Mouse (Mus musculus) testis, adult 2 months (tissue): ENCODE measurements around the gene H2-Ab1. TPM values are rescaled to one million over a fixed set of nuclear protein-coding genes. Genes with fewer than 3 reads are reported as not detected.

Source experiments
- H3K27ac ChIP-seq: fragments of 200-500 bp; 2 replicates; pipeline ENCODE4 v1.5.1; 2012; ENCODE audit warnings: low read depth, low read length; ENCODE audit not compliant: control insufficient read depth, insufficient read depth
- H3K27me3 ChIP-seq: fragments of 200-500 bp; 2 replicates; pipeline ENCODE4 v1.6.1; 2012; ENCODE audit warnings: mild to moderate bottlenecking, low read length, moderate library complexity; ENCODE audit not compliant: control insufficient read depth, insufficient read depth
- H3K36me3 ChIP-seq: fragments of 200-500 bp; 2 replicates; pipeline ENCODE4 v1.6.1; 2012; ENCODE audit warnings: mild to moderate bottlenecking, low read length; ENCODE audit not compliant: control insufficient read depth, insufficient read depth
- H3K4me1 ChIP-seq: fragments of 200-500 bp; 2 replicates; pipeline ENCODE4 v1.6.1; 2012; ENCODE audit warnings: low read length; ENCODE audit not compliant: control insufficient read depth, insufficient read depth
- H3K4me3 ChIP-seq: fragments of 200-500 bp; 2 replicates; pipeline ENCODE4 v1.5.1; 2012; ENCODE audit warnings: low read depth, mild to moderate bottlenecking, low read length, moderate library complexity, mixed read lengths; ENCODE audit not compliant: control insufficient read depth
- CTCF ChIP-seq: fragments of 200-500 bp; IDR thresholded peaks from 2 replicates; pipeline ENCODE4 v1.5.1; 2012; ENCODE audit warnings: low read depth, mild to moderate bottlenecking, inconsistent platforms, low read length, moderate library complexity; ENCODE audit not compliant: control insufficient read depth, insufficient read depth, insufficient replicate concordance
- POLR2A ChIP-seq: fragments of 200-500 bp; IDR thresholded peaks from 2 replicates; pipeline ENCODE4 v1.6.1; 2012; ENCODE audit warnings: low read depth, mild to moderate bottlenecking, inconsistent platforms, low read length, moderate library complexity; ENCODE audit not compliant: control insufficient read depth
- polyA plus RNA-seq: library from polyadenylated mRNA; depleted of rRNA; stranded (reverse); fragments of >200 nt; gene quantifications from 2 replicates; pipeline ENCODE4 v1.2.3, GENCODE M21; 2012

Gene H2-Ab1
- polyA plus RNA-seq, 1 experiment, result 31.1 TPM

DNA sequence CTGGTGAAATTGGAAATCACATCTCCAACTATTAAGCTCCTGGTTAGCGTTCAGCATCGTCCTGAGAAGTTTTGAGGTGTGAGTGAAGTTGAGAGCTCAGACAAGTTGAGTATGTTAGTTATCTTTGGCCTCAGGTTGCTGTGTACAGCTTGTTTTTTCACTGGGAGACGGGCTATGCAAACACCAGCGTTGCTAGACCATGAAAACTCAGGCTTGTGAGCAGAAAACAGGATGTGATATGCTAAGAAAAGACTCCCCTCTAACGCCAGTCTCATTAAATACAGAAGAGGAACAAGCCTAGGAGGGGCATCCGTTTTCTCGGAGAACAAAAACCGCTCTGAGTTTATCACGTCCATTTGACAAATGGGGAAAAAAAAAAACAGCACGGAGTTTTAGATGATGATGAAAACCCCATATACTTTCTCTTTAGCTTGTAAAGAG is 17.9 kb upstream of the H2-Ab1 start:
- Histone ChIP-seq H3K27ac (no peak overlapping the region), H3K27me3 (no peaks in the 10 kb centered on the region), H3K4me1 (no peaks in the 10 kb centered on the region), H3K36me3 (no peaks in the 10 kb centered on the region), H3K4me3 (no peak overlapping the region)
- TF ChIP-seq CTCF, result no peak
- TF ChIP-seq POLR2A, result no peak

DNA sequence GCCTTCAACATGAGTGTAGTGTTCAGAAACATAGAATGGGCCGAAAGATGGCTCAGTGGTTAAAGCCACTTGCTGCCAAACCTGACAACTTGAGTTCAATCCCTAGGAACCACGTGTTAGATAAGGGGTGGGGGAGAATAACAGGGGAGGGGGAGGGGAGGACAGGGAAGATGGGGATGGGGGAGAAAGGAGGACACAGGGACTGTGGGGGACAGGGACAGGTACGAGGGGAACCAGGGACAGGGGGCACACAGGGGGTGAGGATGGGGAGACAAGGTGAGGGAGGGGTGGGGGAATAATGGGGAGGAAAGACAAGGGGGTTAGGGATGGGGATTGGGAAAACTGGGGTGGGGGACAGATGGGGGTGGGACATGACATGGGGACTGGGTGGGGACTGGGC is 17.1 kb upstream of the H2-Ab1 start:
- no peak for TF ChIP-seq POLR2A
- TF ChIP-seq CTCF, result no peak
- Histone ChIP-seq H3K4me3 (no peak overlapping the region), H3K36me3 (no peaks in the 10 kb centered on the region)

DNA sequence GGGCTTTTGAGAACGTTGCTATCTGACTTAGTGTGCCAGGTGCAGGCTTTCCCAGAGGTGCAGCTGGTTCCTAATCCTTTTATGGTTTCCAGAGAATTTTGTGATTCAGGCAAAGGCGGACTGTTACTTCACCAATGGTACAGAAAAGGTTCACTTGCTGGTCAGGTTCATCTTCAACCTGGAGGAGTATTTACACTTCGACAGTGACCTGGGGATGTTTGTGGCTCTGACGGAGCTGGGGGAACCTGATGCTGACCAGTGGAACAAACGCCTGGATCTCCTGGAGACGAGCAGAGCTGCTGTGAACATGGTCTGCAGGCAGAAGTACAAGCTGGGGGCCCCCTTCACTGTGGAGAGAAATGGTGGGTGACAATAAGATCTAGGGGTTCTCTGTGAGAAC is 16.6 kb upstream of the H2-Ab1 start:
- H3K4me3 ChIP-seq, result no peak overlapping the region
- no peak for TF ChIP-seq POLR2A
- no peak for TF ChIP-seq CTCF
- no peak overlapping the region for H3K27ac ChIP-seq
- no peaks in the 10 kb centered on the region for H3K27me3 ChIP-seq
- no peaks in the 10 kb centered on the region for H3K36me3 ChIP-seq
- H3K4me1 ChIP-seq, result no peaks in the 10 kb centered on the region

More for the DNA sequence above, 17.1 kb upstream of the H2-Ab1 start:
- Histone ChIP-seq H3K27ac (no peak overlapping the region), H3K27me3 (no peaks in the 10 kb centered on the region), H3K4me1 (no peaks in the 10 kb centered on the region)

GRCm38 (mm10) chr17:34244656-34245055 is 12.8 kb upstream of the H2-Ab1 start:
- TF ChIP-seq POLR2A (no peak), CTCF (no peak)
- no peak overlapping the region for H3K27ac ChIP-seq
- H3K36me3 ChIP-seq, result no peaks in the 10 kb centered on the region
- H3K4me3 ChIP-seq, result no peak overlapping the region
- H3K4me1 ChIP-seq, result no peaks in the 10 kb centered on the region
- H3K27me3 ChIP-seq, result no peaks in the 10 kb centered on the region

DNA sequence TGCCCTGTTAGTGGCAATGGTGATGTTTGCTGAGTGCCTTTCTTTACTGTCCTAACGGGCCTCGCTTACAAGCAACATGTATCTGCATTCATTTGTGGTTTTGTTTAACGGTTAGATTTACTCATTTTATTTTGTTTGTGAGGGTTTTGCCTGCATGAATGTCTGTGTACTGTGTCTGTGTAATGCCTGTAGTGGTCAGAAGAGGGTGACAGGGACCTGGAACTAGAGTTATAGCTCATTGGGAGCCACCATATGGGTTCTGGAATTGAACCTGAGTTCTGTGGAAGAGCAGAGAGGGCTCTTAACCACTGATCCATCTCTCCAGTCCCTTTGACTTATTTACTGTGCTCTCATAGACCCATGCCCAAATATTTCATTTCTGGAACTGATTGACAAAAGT is 10.4 kb upstream of the H2-Ab1 start:
- TF ChIP-seq POLR2A (no peak), CTCF (no peak)
- Histone ChIP-seq H3K27ac (no peak overlapping the region), H3K36me3 (no peaks in the 10 kb centered on the region), H3K27me3 (no peaks in the 10 kb centered on the region), H3K4me1 (no peaks in the 10 kb centered on the region), H3K4me3 (no peak overlapping the region)

- H3K36me3 ChIP-seq, result no peaks in the 10 kb centered on the region
- no peak overlapping the region for H3K27ac ChIP-seq
- no peaks in the 10 kb centered on the region for H3K4me1 ChIP-seq
- no peak overlapping the region for H3K4me3 ChIP-seq
- no peak for TF ChIP-seq CTCF
- no peak for TF ChIP-seq POLR2A
- H3K27me3 ChIP-seq, result no peaks in the 10 kb centered on the region
These were observed 8.7 kb upstream of the H2-Ab1 start for GRCm38 (mm10) chr17:34248764-34249163.

DNA sequence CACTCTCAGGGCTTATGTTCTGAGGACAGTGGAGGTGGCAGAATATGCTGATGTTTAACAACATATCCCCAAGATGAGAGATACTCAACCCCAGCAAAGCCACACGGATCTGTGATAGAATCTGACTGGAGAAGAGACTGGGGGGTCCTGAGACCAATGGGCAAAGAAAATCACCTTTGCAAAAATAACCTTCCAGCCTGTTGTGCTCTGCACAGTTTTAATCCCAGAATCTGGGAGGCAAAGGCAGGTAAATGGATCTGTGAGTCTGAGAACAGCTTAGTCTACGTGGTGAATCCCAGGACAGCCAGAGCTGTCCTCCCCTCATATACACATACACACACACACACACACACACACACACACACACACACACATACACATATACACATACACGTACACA is 8.1 kb upstream of the H2-Ab1 start:
- no peaks in the 10 kb centered on the region for H3K27me3 ChIP-seq
- TF ChIP-seq POLR2A, result no peak
- no peak for TF ChIP-seq CTCF

DNA sequence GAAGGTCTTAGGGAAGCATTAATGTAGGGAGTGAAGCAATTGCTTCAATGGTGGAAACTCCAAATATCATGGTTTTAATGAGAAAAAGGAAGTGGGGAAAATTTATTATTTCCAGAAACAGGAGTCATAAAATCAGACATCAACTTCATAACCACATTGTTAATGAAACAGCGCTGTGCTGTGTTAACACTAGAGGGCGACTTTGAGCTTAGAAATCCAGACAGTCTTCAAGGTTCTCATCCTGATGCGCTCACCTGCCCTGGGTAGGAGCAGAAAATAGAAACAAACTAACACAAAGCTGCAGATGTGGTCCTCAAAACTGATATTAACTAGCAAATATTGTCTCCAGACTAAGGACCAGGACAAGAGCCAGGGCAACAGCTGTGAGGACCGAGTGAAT is 7.6 kb upstream of the H2-Ab1 start:
- no peak for TF ChIP-seq POLR2A
- TF ChIP-seq CTCF, result no peak
- Histone ChIP-seq H3K36me3 (no peaks in the 10 kb centered on the region), H3K4me1 (no peaks in the 10 kb centered on the region), H3K4me3 (no peak overlapping the region), H3K27me3 (no peaks in the 10 kb centered on the region), H3K27ac (no peak overlapping the region)

More for the DNA sequence above, 8.1 kb upstream of the H2-Ab1 start:
- Histone ChIP-seq H3K36me3 (no peaks in the 10 kb centered on the region), H3K4me3 (no peak overlapping the region), H3K4me1 (no peaks in the 10 kb centered on the region), H3K27ac (no peak overlapping the region)

DNA sequence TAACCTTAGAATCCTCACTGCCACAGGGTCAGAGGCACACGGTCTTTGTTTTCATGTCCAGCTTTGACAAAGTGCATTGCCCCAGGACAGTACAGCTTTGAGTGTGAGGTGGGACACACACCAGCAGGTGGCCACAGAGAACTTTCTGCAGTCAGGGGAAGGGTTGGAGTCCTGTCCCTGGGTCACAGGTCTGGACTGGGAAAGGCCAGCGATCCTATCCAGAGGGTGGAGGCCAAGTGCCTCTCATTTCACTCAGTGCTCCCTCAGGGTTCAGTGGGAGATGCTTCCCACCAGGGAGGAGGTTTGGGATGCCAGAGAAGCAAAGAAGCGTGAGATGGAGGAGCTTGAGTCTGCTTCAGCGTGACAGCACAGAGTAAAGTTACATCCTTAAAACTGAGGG is 5.8 kb upstream of the H2-Ab1 start:
- no peaks in the 10 kb centered on the region for H3K27me3 ChIP-seq
- TF ChIP-seq CTCF (no peak), POLR2A (no peak)
- H3K36me3 ChIP-seq, result no peaks in the 10 kb centered on the region
- H3K4me3 ChIP-seq, result no peak overlapping the region
- H3K27ac ChIP-seq, result no peak overlapping the region
- 0 out of 2 replicates have a peak, but pooled peaks cover 2% of the 10 kb centered on the region for H3K4me1 ChIP-seq
